Mouse (Mus musculus): ENCODE measurements around the gene Gabrb1. TPM values are rescaled to one million over a fixed set of nuclear protein-coding genes. Genes with fewer than 3 reads are reported as not detected.

The Gabrb1 gene
- total and polyA plus RNA-seq, 3 experiments, result 0.03 TPM; not detected in 2

DNA sequence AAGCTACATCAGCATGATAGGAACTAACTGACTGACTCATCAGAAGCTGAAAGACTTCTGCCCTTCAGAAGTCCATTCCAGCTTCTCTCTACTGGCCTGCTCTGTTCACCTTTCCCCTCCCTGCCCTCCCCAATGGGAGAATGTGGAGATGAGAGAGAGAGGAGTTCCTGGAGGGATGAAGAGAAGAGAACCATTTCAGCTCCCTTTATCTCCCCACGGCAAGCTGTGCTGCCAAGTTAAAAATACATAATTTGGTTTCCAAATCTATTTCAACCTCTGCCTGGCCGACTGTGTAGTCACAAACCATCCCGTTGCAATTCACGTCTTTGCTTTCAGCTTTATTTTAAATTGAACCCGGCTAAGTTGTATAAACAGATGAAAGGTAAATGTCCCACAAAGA, 3.9 kb upstream of the Gabrb1 start:
- H3K9me3 ChIP-seq (replicated peaks; ENCODE audit: insufficient read depth, low read length), result no peaks in the 10 kb centered on the region
- H3K4me1 ChIP-seq (ENCODE audit: control insufficient read depth in 1 of 2, insufficient read depth in 2 of 2, low read length in 2 of 2), result no peaks in the 10 kb centered on the region
- H3K9ac ChIP-seq (ENCODE audit: control insufficient read depth, low read depth, low read length, poor library complexity, severe bottlenecking), result no peak overlapping the region
- no peak overlapping the region for H3K4me3 ChIP-seq (ENCODE audit: control insufficient read depth in 1 of 2, insufficient read depth in 1 of 2, low read depth in 2 of 2, low read length in 2 of 2)
- H3K79me2 ChIP-seq (ENCODE audit: control insufficient read depth, insufficient read depth, low read length, poor library complexity), result no peaks in the 10 kb centered on the region
- TF ChIP-seq ELF1 (IDR thresholded peaks at IDR 0.05; ENCODE audit: low read depth, low read length) (no peak), POLR2A (IDR thresholded peaks at IDR 0.05; ENCODE audit: control insufficient read depth in 1 of 2, insufficient read depth in 1 of 2, low read depth in 1 of 2, low read length in 2 of 2, poor library complexity in 1 of 2) (no peak), MYC (IDR thresholded peaks at IDR 0.05; ENCODE audit: low read depth, low read length) (no peak), CHD1 (IDR thresholded peaks at IDR 0.05; ENCODE audit: low read depth, low read length) (no peak), CTCF (IDR thresholded peaks at IDR 0.05 in 2 of 3, conservative IDR thresholded peaks at IDR 0.05 in 1 of 3; ENCODE audit: control insufficient read depth in 1 of 3, insufficient read depth in 1 of 3, low read depth in 2 of 3, low read length in 3 of 3, poor library complexity in 1 of 3, severe bottlenecking in 1 of 3) (no peak), MEF2A (IDR thresholded peaks at IDR 0.05; ENCODE audit: extremely low read depth, insufficient replicate concordance, low read depth, low read length, poor library complexity, severe bottlenecking) (no peak), ZNF384 (IDR thresholded peaks at IDR 0.05; ENCODE audit: low read depth, low read length) (no peak), POLR2AphosphoS2 (IDR thresholded peaks at IDR 0.05; ENCODE audit: low read length) (no peak), GATA1 (IDR thresholded peaks at IDR 0.05; ENCODE audit: low read depth, low read length) (no peak), ZKSCAN1 (IDR thresholded peaks at IDR 0.05; ENCODE audit: low read depth, low read length) (no peak), ZC3H11A (IDR thresholded peaks at IDR 0.05; ENCODE audit: low read depth, low read length) (no peak), TAL1 (IDR thresholded peaks at IDR 0.05; ENCODE audit: low read length) (no peak), ZMIZ1 (IDR thresholded peaks at IDR 0.05; ENCODE audit: low read depth, low read length) (no peak), MAZ (IDR thresholded peaks at IDR 0.05; ENCODE audit: low read depth, low read length) (no peak), TCF12 (IDR thresholded peaks at IDR 0.05; ENCODE audit: low read depth, low read length) (no peak)
- H3K27ac ChIP-seq (ENCODE audit: control insufficient read depth, low read depth, low read length), result no peak overlapping the region
- H3K36me3 ChIP-seq (ENCODE audit: control insufficient read depth in 1 of 2, insufficient read depth in 2 of 2, low read length in 2 of 2), result no peaks in the 10 kb centered on the region
- DNase-seq (ENCODE audit: low read depth, low spot score), result no peak
- no peaks in the 10 kb centered on the region for H3K27me3 ChIP-seq (ENCODE audit: control insufficient read depth in 1 of 2, insufficient read depth in 2 of 2, low read length in 2 of 2)

DNA sequence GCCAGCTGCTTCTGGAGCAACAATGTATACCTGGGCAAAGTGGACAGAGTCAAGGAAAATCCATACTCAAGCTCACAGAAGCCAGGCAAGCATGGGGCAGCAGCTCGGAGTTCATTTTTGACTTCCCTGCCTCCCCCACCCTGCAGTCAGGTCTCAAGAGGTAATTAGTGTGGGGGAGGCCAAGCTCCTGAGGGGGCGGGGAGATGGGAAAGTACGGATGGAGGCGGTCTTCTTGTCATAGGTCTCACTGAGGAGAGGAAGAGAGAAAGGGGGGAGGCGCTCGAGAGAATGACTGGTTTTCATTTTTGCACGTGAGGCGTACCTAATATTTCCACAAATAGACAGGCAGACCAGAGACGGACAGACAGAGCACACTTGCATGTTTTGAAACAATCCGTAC, 1.1 kb upstream of the Gabrb1 start:
- no peak overlapping the region for H3K4me3 ChIP-seq (ENCODE audit: control insufficient read depth in 1 of 2, insufficient read depth in 1 of 2, low read depth in 2 of 2, low read length in 2 of 2)
- TF ChIP-seq NELFE (IDR thresholded peaks at IDR 0.05; ENCODE audit: low read depth, low read length) (no peak), NRF1 (IDR thresholded peaks at IDR 0.05; ENCODE audit: insufficient read depth, low read depth, low read length, poor library complexity, severe bottlenecking) (no peak), ZMIZ1 (IDR thresholded peaks at IDR 0.05; ENCODE audit: low read depth, low read length) (no peak), ETS1 (IDR thresholded peaks at IDR 0.05; ENCODE audit: low read depth, low read length) (no peak), TBP (IDR thresholded peaks at IDR 0.05; ENCODE audit: low read depth, low read length) (no peak), SMC3 (IDR thresholded peaks at IDR 0.05; ENCODE audit: low read depth, low read length) (no peak), POLR2A (IDR thresholded peaks at IDR 0.05; ENCODE audit: control insufficient read depth in 1 of 2, insufficient read depth in 1 of 2, low read depth in 1 of 2, low read length in 2 of 2, poor library complexity in 1 of 2) (no peak), SIN3A (IDR thresholded peaks at IDR 0.05; ENCODE audit: low read length) (no peak), UBTF (IDR thresholded peaks at IDR 0.05; ENCODE audit: borderline replicate concordance, insufficient read depth, low read depth, low read length) (no peak), E2F4 (IDR thresholded peaks at IDR 0.05; ENCODE audit: borderline replicate concordance, low read depth, low read length) (no peak), MAZ (IDR thresholded peaks at IDR 0.05; ENCODE audit: low read depth, low read length) (no peak), CTCF (IDR thresholded peaks at IDR 0.05 in 2 of 3, conservative IDR thresholded peaks at IDR 0.05 in 1 of 3; ENCODE audit: control insufficient read depth in 1 of 3, insufficient read depth in 1 of 3, low read depth in 2 of 3, low read length in 3 of 3, poor library complexity in 1 of 3, severe bottlenecking in 1 of 3) (no peak), EP300 (IDR thresholded peaks at IDR 0.05; ENCODE audit: low read depth in 1 of 2, low read length in 2 of 2) (no peak), MXI1 (IDR thresholded peaks at IDR 0.05; ENCODE audit: low read depth, low read length) (no peak), RAD21 (IDR thresholded peaks at IDR 0.05; ENCODE audit: low read depth, low read length) (no peak), USF1 (IDR thresholded peaks at IDR 0.05; ENCODE audit: low read depth, low read length) (no peak), POLR2AphosphoS5 (IDR thresholded peaks at IDR 0.05; ENCODE audit: borderline replicate concordance, low read depth, low read length) (no peak), ZKSCAN1 (IDR thresholded peaks at IDR 0.05; ENCODE audit: low read depth, low read length) (no peak), CHD1 (IDR thresholded peaks at IDR 0.05; ENCODE audit: low read depth, low read length) (no peak), GABPA (IDR thresholded peaks at IDR 0.05; ENCODE audit: low read depth, low read length) (no peak)
- no peaks in the 10 kb centered on the region for H3K9me3 ChIP-seq (replicated peaks; ENCODE audit: insufficient read depth, low read length)
- H3K4me1 ChIP-seq (ENCODE audit: control insufficient read depth in 1 of 2, insufficient read depth in 2 of 2, low read length in 2 of 2), result no peaks in the 10 kb centered on the region
- DNase-seq (ENCODE audit: low read depth, low spot score), result no peak
- no peaks in the 10 kb centered on the region for H3K27me3 ChIP-seq (ENCODE audit: control insufficient read depth in 1 of 2, insufficient read depth in 2 of 2, low read length in 2 of 2)
- no peaks in the 10 kb centered on the region for H3K79me2 ChIP-seq (ENCODE audit: control insufficient read depth, insufficient read depth, low read length, poor library complexity)
- no peaks in the 10 kb centered on the region for H3K36me3 ChIP-seq (ENCODE audit: control insufficient read depth in 1 of 2, insufficient read depth in 2 of 2, low read length in 2 of 2)
- no peak overlapping the region for H3K9ac ChIP-seq (ENCODE audit: control insufficient read depth, low read depth, low read length, poor library complexity, severe bottlenecking)
- no peak overlapping the region for H3K27ac ChIP-seq (ENCODE audit: control insufficient read depth, low read depth, low read length)

All from MEL (cell line).